Mouse (Mus musculus) thymus, postnatal 0 days (tissue): ENCODE data around the gene Lrrc26. TPM values are rescaled to one million over a fixed set of nuclear protein-coding genes. Genes with fewer than 3 reads are reported as not detected.

ENCODE experiments used
- DNase-seq: peaks from one replicate; pipeline ENCODE4 v3.0.0-alpha.2; 2015; ENCODE audit warnings: low spot score
- polyA plus RNA-seq: library from polyadenylated mRNA; unstranded; fragments of >200 nt; fragmentation: Nextera tagmentation; extraction: Ambion mirVana; gene quantifications from 2 replicates; pipeline ENCODE4 v1.2.1, GENCODE M21; 2015

Lrrc26 gene
- polyA plus RNA-seq, 1 experiment from 2014 or later, result 3.6 TPM

GRCm38 (mm10) chr2:25293706-25294105, 4.0 kb downstream of the Lrrc26 start:
- no peak for DNase-seq

- no peak for DNase-seq
These were observed 7.4 kb downstream of the Lrrc26 start for GRCm38 (mm10) chr2:25297093-25297492.

- DNase-seq, result no peak
These were observed 8.3 kb downstream of the Lrrc26 start for GRCm38 (mm10) chr2:25298046-25298445.

- DNase-seq, result no peak
These were observed 13.7 kb downstream of the Lrrc26 start for GRCm38 (mm10) chr2:25303452-25303851.

- no peak for DNase-seq
These were observed 14.4 kb downstream of the Lrrc26 start for GRCm38 (mm10) chr2:25303931-25304656.

GRCm38 (mm10) chr2:25304657-25305541, 15.2 kb downstream of the Lrrc26 start:
- no peak for DNase-seq

- no peak for DNase-seq
These were observed 16.1 kb downstream of the Lrrc26 start for GRCm38 (mm10) chr2:25305587-25306359.

- no peak for DNase-seq
These were observed 20.5 kb downstream of the Lrrc26 start for GRCm38 (mm10) chr2:25310180-25310579.

GRCm38 (mm10) chr2:25310969-25311368, 21.3 kb downstream of the Lrrc26 start:
- DNase-seq, result no peak

- no peak for DNase-seq
These were observed 21.8 kb downstream of the Lrrc26 start for GRCm38 (mm10) chr2:25311491-25311891.

GRCm38 (mm10) chr2:25318119-25318966, 28.6 kb downstream of the Lrrc26 start:
- no peak for DNase-seq

- peak; percentile 71 for DNase-seq
These were observed 29.5 kb downstream of the Lrrc26 start, which contains the start of gene Grin1 for GRCm38 (mm10) chr2:25318971-25319773. Gene Grin1, minus strand, starts transcription at chr2:25319187.

- no peak for DNase-seq
These were observed 30.4 kb downstream of the Lrrc26 start for GRCm38 (mm10) chr2:25320084-25320483.

GRCm38 (mm10) chr2:25326036-25326435, 36.3 kb downstream of the Lrrc26 start:
- DNase-seq, result no peak

GRCm38 (mm10) chr2:25328440-25328839, 38.7 kb downstream of the Lrrc26 start:
- peak; percentile 17 for DNase-seq

GRCm38 (mm10) chr2:25331470-25331869, 41.8 kb downstream of the Lrrc26 start:
- no peak for DNase-seq

- peak; percentile 100 for DNase-seq
These were observed 42.8 kb downstream of the Lrrc26 start, which contains the start of gene Man1b1 for GRCm38 (mm10) chr2:25332286-25333160. Gene Man1b1, plus strand, starts transcription at chr2:25332338.

GRCm38 (mm10) chr2:25333569-25333968, 43.9 kb downstream of the Lrrc26 start:
- no peak for DNase-seq

- no peak for DNase-seq
These were observed 48.6 kb downstream of the Lrrc26 start for GRCm38 (mm10) chr2:25338303-25338702.
